Mouse (Mus musculus): ENCODE results near the gene Chil1. TPM values are rescaled to one million over a fixed set of nuclear protein-coding genes. Genes with fewer than 3 reads are reported as not detected.

The Chil1 gene
- polyA plus RNA-seq, 1 experiment from 2014 or later = 11.6 TPM

GRCm38 (mm10) chr1:134211631-134212030 is 29.7 kb downstream of the Chil1 start:
- Histone ChIP-seq H3K9ac (no peak overlapping the region), H3K36me3 (no peaks in the 10 kb centered on the region), H3K4me2 (replicated peaks) (no peak overlapping the region), H3K4me3 (no peak overlapping the region), H3K27me3 (peaks cover 3% of the 10 kb centered on the region; the same call in 1 of the 2 replicates), H3K9me3 (no peaks in the 10 kb centered on the region), H3K4me1 (peaks cover 33% of the 10 kb centered on the region), H3K27ac (no peak overlapping the region; the same call in 1 of the 2 replicates)
- WGBS = 13% methylated on average over 2 of the region's 2 CpGs
- ATAC-seq (ENCODE audit: low FRiP score, low read depth) = no peak

GRCm38 (mm10) chr1:134212351-134212750 is 30.4 kb downstream of the Chil1 start:
- Histone ChIP-seq H3K4me3 (no peak overlapping the region), H3K9ac (no peak overlapping the region), H3K27me3 (peaks cover 3% of the 10 kb centered on the region; the same call in 1 of the 2 replicates), H3K27ac (no peak overlapping the region), H3K36me3 (no peaks in the 10 kb centered on the region), H3K9me3 (no peaks in the 10 kb centered on the region), H3K4me1 (peaks cover 35% of the 10 kb centered on the region), H3K4me2 (replicated peaks) (no peak overlapping the region)
- WGBS = 85% methylated on average over 5 of the region's 6 CpGs
- no peak for ATAC-seq (ENCODE audit: low FRiP score, low read depth)

- Histone ChIP-seq H3K27me3 (peaks cover 3% of the 10 kb centered on the region; the same call in 1 of the 2 replicates), H3K9me3 (no peaks in the 10 kb centered on the region), H3K4me3 (no peak overlapping the region), H3K27ac (no peak overlapping the region), H3K4me2 (replicated peaks) (no peak overlapping the region), H3K4me1 (peaks cover 35% of the 10 kb centered on the region), H3K36me3 (no peaks in the 10 kb centered on the region), H3K9ac (no peak overlapping the region)
- no peak for ATAC-seq (ENCODE audit: low FRiP score, low read depth)
- 79% methylated on average over 7 of the region's 7 CpGs for WGBS
Observed at GRCm38 (mm10) chr1:134213405-134213804, 31.4 kb downstream of the Chil1 start.

DNA sequence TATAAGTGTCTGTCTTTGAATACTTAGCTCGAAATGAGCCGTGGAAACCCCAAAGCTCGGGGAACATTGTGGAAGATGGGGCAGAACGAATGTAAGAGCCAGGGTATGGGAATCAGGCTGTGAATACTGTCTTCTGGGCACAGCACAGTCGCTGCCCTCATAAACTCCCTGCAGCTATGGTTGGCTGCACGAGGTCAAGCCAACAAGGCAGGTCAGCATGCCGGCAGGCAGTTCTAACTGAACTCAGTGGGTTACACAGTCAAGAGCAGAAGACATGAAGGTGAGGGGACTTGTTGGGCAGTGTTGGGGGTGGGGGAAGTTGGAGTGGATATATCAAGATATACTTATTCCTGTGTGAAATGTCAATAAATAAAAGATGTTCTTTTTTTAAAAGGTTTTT is 33.1 kb downstream of the Chil1 start:
- H3K4me3 ChIP-seq = no peak overlapping the region
- H3K9me3 ChIP-seq = no peaks in the 10 kb centered on the region
- H3K27me3 ChIP-seq = peaks cover 3% of the 10 kb centered on the region; the same call in 1 of the 2 replicates
- 56% methylated on average over 7 of the region's 7 CpGs for WGBS
- no peak overlapping the region for H3K4me2 ChIP-seq (replicated peaks)
- H3K4me1 ChIP-seq = peaks cover 34% of the 10 kb centered on the region
- H3K27ac ChIP-seq = no peak overlapping the region
- H3K9ac ChIP-seq = no peak overlapping the region
- ATAC-seq (ENCODE audit: low FRiP score, low read depth) = no peak
- no peaks in the 10 kb centered on the region for H3K36me3 ChIP-seq

GRCm38 (mm10) chr1:134215751-134216628 is 34.0 kb downstream of the Chil1 start:
- WGBS = 34% methylated on average over 11 of the region's 11 CpGs
- ATAC-seq (ENCODE audit: low FRiP score, low read depth) = no peak
- no peak overlapping the region for H3K4me3 ChIP-seq
- H3K36me3 ChIP-seq = no peaks in the 10 kb centered on the region
- no peak overlapping the region for H3K27ac ChIP-seq
- no peak overlapping the region for H3K9ac ChIP-seq
- no peak overlapping the region for H3K4me2 ChIP-seq (replicated peaks)
- no peaks in the 10 kb centered on the region for H3K9me3 ChIP-seq
- peaks cover 3% of the 10 kb centered on the region; the same call in 1 of the 2 replicates for H3K27me3 ChIP-seq
- H3K4me1 ChIP-seq = peaks cover 25% of the 10 kb centered on the region

DNA sequence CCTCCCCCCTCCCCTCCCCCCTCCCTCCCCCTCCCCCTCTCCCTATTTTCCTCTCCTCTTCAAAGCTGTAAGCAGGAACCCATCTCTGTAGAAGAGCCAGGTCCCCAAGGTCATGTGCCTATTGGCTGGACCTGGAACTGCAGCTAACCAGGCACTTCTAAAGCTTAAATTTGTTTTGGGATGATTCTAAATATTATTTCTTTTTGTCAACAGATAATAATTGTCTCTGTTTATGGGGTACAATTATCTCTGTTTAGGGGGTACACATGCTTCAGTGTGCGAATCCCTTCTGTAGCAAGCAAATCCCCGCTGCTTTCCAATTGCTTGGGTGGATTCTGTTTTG is 34.6 kb downstream of the Chil1 start:
- Histone ChIP-seq H3K4me1 (peaks cover 19% of the 10 kb centered on the region), H3K9me3 (no peaks in the 10 kb centered on the region), H3K4me3 (no peak overlapping the region), H3K27ac (no peak overlapping the region), H3K36me3 (no peaks in the 10 kb centered on the region), H3K9ac (no peak overlapping the region), H3K27me3 (peaks cover 3% of the 10 kb centered on the region; the same call in 1 of the 2 replicates), H3K4me2 (replicated peaks) (no peak overlapping the region)
- no peak for ATAC-seq (ENCODE audit: low FRiP score, low read depth)
- 84% methylated on average over 2 of the region's 2 CpGs for WGBS

DNA sequence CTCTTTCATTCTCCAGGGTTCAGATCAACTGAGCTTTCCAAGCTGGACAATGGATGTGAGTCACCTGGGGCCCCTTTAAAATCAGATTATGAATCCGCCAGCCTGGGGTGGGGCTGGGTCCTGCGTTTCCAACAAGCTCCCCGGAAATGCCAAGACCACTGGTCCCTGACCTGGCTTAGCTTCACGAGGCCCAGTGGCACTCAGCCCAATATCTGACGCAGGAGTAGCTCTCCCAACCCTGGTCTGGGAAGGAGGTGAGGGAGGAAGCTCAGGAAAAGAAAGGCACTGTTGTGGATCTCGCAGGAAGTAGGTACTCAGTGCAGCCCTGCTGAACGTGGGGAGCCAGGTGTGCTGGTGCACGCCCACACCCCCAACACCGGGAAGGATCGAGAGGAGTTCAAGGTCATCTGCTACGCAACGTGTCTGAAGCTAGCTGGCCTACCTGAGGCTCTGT is 35.1 kb downstream of the Chil1 start:
- H3K27me3 ChIP-seq = peaks cover 3% of the 10 kb centered on the region; the same call in 1 of the 2 replicates
- no peak for ATAC-seq (ENCODE audit: low FRiP score, low read depth)
- no peak overlapping the region for H3K9ac ChIP-seq
- H3K4me1 ChIP-seq = peaks cover 14% of the 10 kb centered on the region
- no peak overlapping the region for H3K4me2 ChIP-seq (replicated peaks)
- no peak overlapping the region for H3K4me3 ChIP-seq
- no peaks in the 10 kb centered on the region for H3K9me3 ChIP-seq
- WGBS = 61% methylated on average over 12 of the region's 12 CpGs
- no peaks in the 10 kb centered on the region for H3K36me3 ChIP-seq
- H3K27ac ChIP-seq = no peak overlapping the region

GRCm38 (mm10) chr1:134217942-134218341 is 36.0 kb downstream of the Chil1 start:
- no peaks in the 10 kb centered on the region for H3K36me3 ChIP-seq
- H3K4me2 ChIP-seq (replicated peaks) = no peak overlapping the region
- ATAC-seq (ENCODE audit: low FRiP score, low read depth) = no peak
- peaks cover 3% of the 10 kb centered on the region; the same call in 1 of the 2 replicates for H3K27me3 ChIP-seq
- H3K4me3 ChIP-seq = no peak overlapping the region
- H3K27ac ChIP-seq = no peak overlapping the region
- WGBS = 74% methylated on average over 3 of the region's 3 CpGs
- H3K4me1 ChIP-seq = peaks cover 19% of the 10 kb centered on the region
- no peak overlapping the region for H3K9ac ChIP-seq
- H3K9me3 ChIP-seq = no peaks in the 10 kb centered on the region

DNA sequence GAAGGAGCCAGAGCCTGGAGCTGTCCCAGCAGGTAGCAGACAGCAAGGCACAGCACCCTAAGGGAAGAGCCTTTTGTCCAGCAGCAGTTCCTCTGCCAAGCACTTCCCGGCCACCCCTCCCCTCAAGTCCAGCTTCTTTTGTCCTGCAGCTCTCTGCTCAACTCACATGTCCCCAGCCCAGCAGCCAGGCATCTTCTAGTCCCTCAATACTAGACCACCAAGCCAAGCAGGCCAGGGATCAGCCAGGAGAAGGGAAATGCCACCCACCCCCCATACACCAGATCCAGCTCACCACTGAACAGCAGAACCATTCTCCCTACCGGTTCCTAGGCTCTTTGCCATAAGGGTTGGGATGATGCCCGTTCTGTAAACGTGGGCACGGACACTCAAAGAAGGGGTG is 37.6 kb downstream of the Chil1 start:
- Histone ChIP-seq H3K4me3 (no peak overlapping the region), H3K4me2 (replicated peaks) (no peak overlapping the region), H3K9me3 (no peaks in the 10 kb centered on the region), H3K36me3 (no peaks in the 10 kb centered on the region), H3K27me3 (no peaks in the 10 kb centered on the region; the same call in 1 of the 2 replicates), H3K9ac (no peak overlapping the region), H3K27ac (no peak overlapping the region), H3K4me1 (peaks cover 19% of the 10 kb centered on the region)
- WGBS = 85% methylated on average over 5 of the region's 5 CpGs
- no peak for ATAC-seq (ENCODE audit: low FRiP score, low read depth)

DNA sequence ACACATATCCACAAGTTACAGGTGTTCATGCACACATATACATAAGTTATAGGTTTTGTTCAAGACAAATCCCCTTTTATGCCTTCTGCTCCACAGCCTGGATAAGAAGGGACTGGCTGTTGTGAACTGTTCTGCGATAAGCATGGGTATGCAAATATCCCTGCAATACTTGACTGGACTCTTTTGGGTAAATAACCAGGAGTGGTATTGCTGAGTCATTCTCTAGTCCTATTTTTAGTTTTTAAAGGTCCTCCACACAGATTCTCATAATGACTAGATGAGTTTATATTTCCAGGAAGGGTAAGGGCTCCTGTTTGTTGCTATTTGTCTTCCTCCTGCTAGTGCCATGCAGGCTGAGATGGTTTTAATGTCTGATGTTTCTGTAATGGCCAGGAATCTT is 39.2 kb downstream of the Chil1 start:
- ATAC-seq (ENCODE audit: low FRiP score, low read depth) = no peak
- Histone ChIP-seq H3K4me1 (peaks cover 11% of the 10 kb centered on the region), H3K4me3 (no peak overlapping the region), H3K36me3 (no peaks in the 10 kb centered on the region), H3K9me3 (no peaks in the 10 kb centered on the region), H3K4me2 (replicated peaks) (no peak overlapping the region), H3K9ac (no peak overlapping the region), H3K27me3 (no peaks in the 10 kb centered on the region; the same call in 1 of the 2 replicates), H3K27ac (no peak overlapping the region)
- WGBS = 93% methylated on average over 1 of the region's 1 CpGs

DNA sequence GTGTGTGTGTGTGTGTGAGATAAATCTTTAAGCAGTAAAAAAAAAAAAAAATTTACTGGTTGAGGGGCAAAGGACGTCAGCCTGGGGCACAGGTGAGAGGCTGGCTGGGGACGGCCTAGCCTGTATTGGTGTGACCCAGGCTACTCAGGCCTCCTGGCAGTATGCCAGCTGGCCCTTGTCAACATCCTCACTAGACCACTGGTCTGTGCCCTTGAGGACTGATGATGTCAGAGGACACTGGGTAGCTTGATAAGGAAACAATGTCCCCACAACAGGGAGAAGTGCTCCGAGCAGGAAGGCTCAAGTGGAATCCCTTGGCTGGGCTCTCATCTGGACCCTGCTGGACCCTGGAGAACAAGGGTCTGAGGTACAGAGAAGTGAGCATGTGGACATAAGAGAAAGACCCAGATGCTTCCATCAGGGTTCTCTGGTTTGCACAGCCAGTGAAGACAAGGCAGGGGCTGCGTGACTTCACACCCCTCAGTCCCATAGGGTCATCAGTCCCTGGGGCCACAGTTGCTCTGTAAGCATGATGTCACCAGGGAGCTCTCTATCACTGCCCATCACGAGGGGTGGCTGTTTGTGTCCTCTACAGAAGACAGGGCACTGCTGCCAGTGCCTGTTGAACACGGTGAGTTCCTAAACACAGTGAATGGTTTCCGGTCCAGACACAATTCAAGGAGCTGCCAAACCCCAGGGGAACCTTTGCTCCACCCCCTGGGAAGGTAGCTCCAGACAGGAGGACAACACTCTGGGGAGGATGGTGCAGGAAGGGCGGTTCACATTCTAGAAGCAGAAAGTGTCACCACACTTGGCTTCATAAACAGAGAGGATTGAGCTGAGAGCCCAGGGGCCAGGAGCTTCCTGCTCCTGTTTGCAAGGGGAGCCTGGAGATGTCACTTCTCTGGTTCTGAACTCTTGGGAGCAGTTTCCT is 40.4 kb downstream of the Chil1 start:
- Histone ChIP-seq H3K9ac (no peak overlapping the region), H3K4me1 (0 out of 2 replicates have a peak, but pooled peaks cover 4% of the 10 kb centered on the region), H3K27ac (no peak overlapping the region), H3K27me3 (no peaks in the 10 kb centered on the region; the same call in 1 of the 2 replicates), H3K4me3 (no peak overlapping the region), H3K4me2 (replicated peaks) (no peak overlapping the region), H3K9me3 (no peaks in the 10 kb centered on the region), H3K36me3 (no peaks in the 10 kb centered on the region)
- WGBS = 51% methylated on average over 8 of the region's 8 CpGs
- ATAC-seq (ENCODE audit: low FRiP score, low read depth) = no peak
